Mouse (Mus musculus) frontal cortex, postnatal 14 days (tissue): ENCODE measurements around the gene Srebf2.
"Not testable (repeated sequence)": the region's sequence is repeated elsewhere in the genome, so short reads cannot be mapped to it uniquely, and the experiment has no call there.

ENCODE experiments used
- DNase-seq, 2 experiments: peaks; one replicate each; pipeline ENCODE4 v3.0.0; 2022; ENCODE audit warnings: low spot score in 2 of 2

The Srebf2 gene

DNA sequence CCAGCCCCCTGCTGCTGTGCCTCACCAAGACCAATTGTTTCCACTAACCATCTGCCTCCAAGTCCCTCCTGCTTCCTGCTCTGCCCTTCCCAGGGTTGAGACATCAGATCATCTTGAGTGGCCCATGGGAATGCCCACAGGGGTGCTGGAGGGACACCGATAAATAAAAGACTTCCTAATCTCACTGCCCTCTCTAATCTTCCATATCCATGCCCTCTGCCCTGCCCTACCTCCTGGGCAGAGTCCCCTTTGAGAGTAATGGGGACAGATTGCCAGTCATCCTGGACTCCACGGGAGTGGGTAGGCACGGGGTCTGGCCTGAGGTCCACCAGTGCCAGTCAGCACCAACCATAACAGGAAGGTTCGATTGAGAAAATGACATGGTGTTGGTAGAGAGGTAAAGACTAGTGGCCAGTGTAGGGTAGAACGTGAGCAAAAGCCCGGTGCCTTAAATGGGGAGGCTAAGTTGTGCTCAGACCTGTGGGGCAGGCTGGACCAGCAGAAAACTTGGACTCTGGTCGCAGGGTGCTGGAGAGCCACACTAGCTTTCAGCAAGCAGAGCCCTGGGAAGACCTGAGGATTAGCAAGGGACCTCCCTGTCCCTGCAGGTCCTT, 77.7 kb downstream of the Srebf2 start:
- no peak for DNase-seq

DNA sequence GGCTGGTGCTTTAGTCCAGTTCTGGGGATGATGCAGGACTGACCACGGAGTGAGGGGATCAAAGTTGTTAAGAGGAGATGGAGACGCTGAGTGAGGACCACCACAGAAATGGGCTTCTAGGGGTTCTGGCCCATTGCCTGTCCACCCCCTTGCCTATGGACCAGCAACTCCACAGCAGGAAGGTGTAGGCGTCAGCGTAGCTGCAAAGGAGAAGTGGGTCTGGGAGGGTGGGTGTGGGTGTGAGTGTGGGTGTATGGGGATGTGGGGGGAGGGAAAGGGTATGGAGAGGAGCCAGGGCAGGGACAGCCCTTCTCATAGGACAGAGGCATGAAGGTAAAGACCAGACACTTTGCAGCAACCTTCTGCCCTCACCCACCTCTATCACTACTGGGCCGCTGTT, 78.8 kb downstream of the Srebf2 start:
- no peak for DNase-seq

DNA sequence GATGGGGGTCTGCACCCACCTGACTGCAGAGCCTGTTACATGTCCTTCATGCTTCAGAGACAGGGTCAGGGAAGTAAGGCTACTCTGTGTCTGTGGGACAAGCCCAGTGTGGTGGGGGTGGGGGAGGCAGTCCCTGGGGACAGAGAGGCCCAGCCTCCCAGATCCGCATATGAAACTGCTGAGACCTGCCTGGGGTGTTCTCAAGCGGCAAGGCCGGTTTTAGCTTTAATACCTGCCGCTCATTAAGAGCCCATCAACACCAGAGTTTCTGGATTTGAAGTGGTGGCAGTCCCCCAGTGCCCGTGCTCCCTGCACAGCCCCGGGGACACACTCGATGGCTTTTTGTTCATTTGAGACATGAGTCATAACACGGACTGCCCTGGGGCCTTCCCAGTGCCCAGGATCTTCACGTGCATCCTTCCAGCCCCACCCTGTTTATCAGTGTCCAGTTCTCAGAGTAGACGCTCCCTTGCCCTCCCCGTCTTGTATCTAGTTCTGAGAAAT, 82.6 kb downstream of the Srebf2 start:
- no peak for DNase-seq

DNA sequence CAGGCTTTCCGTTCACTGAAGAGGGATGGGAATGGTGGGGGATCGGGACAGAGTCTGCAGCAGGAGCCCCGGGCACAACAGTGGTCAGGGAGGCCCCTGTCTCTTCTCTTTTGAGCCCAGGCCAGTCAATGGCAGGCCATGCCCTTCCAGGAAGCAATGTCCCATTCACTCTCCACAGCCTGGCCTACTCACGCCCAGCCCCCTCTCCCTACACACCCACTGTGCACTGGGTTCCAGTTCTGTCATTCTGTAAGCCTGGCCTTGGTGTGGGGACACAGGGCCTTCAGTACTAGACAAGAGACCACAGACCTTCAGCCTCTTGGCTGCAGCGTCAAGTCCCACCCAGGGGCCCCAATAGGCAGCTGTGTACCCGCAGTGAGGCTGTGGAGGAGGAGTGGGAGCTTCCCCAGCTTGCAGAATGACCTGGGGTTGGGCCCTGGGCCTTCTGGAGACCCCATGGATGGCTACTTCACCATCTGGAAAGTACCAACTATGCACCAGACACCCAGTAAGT, 83.2 kb downstream of the Srebf2 start:
- DNase-seq: no peak

DNA sequence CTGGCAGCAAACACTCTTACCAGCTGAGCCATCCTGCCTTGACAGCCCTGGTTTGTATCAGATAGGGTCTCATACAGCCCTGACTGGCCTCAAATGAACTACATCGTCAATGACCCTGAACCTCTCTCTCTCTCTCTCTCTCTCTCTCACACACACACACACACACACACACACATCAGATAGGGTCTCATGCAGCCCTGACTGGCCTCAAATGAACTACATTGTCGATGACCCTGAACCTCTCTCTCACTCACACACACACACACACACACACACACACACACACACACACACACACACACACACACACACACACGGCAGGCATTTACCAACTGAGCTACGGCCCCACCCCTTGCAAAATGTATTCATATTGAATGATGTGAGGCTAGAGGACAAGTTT, 84.1 kb downstream of the Srebf2 start:
- no peak for DNase-seq

DNA sequence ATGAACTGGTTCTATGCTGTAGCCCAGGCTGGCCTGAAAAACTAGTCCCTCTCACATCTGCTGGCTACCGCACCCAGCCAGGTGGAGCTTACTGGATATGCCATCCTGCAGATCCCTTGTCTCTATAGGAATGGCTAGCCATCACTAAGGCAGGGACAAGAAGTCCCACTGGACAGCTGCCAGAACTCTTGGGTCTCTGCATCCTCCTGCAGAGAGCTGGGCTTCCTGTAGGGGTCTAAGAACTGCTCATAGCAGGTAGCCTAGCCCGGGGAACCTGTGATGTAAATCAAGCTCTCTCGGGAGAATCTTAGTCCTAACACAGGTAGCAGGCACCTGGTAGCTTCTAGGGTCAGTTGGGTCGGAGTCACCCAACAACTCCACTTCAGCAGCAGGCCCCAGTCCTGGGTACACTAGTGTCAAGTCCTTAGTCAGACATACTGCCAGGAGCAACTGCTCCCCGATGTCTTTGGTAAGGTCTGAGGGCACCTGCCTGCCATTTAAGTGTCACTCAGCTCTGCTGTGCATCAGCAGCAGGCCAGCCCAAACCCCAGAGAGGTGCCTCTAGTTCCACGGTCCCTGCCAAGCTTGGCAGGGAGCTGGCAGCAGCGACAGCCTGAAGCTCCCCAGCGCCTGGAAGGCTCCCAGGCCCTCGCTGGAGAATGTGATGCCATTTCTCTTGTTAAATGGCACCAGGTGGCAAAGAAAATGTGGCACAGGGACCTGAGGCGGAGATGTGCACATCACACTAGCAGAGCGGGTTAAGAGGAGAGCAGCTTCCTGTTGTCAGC, 84.8 kb downstream of the Srebf2 start:
- DNase-seq: no peak

DNA sequence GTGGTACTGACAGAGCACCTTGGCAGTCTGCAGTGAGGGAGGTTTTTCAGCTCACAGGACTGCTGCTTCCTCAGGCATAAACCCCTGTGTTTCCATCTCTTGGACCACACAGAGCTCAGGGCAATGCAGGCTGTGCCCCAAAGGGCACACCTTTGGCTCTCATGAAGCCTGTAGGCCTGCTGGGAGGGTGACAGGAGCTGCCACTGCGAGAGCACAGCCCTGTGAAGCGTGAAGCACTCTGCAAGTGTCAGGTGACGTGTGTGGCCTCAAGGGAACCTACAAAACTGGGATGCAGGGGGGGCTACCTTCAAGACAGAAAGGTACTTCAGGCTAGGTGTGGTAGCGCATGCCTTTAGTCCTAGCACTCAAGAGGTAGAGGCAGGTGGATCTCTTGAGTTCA, 85.7 kb downstream of the Srebf2 start:
- DNase-seq: no peak

DNA sequence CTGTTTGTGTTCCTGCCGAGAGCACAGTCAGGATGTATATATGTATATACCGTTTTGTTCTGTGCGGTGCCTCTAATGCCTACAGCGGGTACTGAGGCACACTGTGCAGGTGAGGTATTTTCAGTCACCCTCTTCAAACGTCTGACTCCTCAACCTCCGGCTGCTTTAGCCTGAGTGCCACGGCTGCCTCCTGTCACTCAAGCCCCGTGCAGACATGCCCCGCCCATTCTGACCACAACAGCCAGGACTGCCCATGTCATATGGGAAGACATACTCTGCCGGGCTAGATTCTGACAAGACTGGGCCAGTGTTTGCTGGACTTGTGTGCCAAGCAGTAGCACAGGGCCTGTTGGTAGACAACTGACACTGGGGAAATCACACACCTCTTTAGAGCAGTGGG, 88.7 kb downstream of the Srebf2 start:
- no peak for DNase-seq

DNA sequence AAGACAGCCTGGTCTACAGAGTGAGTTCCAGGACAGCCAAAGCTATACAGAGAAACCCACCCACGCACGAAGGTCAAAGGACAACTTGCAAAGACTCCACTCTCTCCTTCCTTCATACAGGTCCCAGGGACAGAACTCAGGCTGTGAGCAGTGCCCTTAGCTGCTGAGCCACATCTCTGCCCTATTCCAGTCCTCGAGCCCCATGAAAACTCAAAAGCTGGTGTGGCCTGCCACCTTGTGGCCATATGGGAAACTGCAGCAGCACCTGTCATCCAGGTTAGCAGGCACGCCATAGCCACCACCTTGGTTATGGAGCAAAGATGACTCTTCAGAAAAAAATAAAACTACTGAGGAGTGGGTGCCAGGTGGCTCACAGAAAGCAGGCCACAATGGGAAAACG, 89.6 kb downstream of the Srebf2 start:
- peak; percentile 75 to 83 for DNase-seq

DNA sequence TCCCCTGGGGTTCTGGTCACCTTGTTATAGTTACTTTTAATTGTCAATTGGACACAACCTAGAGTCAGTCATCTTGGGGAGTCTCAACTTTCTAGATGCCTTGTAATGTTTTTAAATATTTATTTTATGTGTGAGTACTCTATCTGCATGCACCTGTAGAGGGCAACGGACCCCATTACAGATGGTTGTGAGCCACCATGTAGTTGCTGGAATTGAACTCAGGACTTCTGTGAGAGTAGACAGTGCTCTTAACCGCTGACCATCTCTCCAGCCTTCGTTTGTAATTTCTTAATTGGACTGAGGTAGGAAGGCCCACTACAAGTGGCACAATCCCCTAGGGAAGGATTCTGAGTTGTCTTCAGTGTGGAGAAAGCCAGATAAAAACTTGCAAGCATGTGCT, 96.3 kb downstream of the Srebf2 start:
- no peak for DNase-seq

DNA sequence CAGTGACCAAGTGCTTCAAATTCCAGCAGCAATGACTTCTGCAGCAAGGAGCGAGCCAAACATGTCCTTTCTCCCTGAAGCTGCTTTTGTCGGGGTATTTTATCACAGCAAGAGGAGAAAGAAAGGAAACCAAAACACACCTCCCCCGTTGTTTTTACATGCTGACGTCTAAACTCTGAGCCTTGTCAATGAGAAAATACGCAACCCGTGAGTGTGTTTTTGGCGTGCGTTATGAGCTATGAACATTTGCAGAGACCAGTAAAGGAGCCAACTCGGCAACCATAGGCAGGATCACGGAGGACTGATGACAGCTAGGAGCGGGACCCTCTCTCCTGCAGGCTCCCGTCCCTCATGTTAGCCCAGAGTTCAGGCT, 96.7 kb downstream of the Srebf2 start:
- no peak for DNase-seq

DNA sequence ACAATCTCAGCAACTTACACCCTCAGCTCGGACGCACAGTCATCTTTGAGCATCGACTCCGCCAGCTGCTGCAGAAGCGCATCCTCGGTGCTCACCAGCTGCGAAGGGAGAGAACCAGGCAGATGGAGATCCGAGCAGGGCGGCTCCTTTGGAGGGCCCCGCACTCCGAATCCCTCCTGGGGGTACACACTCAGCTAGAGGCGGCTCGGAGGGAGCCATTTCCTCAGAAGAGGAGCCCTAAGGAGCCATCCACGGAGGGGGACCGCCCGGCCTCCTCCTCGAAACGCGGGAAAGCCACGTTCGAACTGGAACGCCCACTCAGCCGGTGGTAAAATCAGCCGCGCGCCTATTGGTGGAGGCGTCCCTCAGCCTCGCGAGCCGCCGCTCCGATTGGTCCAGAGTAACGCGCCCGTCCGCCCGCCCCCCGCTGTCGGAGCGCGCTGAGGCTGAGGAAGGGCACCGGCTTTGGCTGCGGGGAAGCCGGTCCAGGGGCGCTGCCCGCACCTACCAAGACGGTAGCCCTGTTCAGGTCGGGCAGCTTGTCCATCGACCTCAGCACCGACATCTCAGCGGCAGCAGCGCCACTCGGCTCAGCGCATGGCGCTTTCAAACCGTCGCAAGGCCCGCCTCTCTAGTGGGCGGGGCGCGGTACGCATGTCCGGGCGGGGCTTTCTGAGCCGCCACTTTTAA, 97.3 kb downstream of the Srebf2 start, which contains the start of gene Cenpm:
Cenpm (minus strand) TSS at position 634 of the 690 bp plus-strand sequence.
- DNase-seq: peak; percentile 83 to 93

DNA sequence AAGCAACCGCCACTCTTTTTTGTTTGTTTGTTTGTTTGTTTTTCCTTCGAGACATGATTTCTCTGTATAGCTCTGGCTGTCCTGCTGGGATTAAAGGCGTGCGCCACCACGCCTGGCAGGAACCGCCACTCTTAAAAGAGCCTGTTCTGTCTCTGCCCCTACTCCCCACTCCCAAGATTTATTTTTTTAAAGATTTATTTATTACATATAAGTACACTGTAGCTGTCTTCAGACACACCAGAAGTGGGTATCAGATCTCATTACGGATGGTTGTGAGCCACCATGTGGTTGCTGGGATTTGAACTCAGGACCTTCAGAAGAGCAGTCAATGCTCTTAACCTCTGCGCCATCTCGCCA, 97.8 kb downstream of the Srebf2 start:
- DNase-seq: not testable (repeated sequence)

DNA sequence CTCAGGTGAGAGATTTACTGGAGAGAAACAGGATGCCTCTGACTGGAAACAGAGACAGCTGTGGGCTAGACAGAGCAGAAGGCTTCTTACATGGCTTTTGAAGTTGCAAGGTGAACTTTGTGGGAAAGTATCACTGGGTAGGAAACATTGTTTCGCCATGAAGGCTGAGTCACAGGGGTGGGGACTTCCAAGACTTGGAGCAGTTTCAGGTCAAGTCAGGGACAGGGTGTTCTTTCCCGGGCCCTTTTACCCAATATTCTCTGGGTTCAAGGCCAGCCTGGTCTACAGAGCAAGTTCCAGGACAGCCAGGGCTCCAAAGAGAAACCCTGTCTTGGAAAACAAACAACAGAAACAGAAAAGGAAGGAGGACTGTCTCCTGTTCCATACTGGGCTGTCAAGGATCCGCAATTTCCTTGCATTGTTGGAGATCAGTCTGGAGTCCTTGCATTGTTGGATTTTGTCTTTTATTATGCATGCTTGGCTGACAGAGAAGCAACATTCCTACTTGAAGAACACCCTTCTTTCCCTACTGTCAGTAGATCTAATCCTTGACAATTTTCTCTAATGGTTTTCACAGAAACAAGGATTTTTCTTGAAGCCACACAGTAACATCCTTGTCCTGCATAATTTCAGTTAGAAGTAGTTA, 100.3 kb downstream of the Srebf2 start:
- DNase-seq: no peak

DNA sequence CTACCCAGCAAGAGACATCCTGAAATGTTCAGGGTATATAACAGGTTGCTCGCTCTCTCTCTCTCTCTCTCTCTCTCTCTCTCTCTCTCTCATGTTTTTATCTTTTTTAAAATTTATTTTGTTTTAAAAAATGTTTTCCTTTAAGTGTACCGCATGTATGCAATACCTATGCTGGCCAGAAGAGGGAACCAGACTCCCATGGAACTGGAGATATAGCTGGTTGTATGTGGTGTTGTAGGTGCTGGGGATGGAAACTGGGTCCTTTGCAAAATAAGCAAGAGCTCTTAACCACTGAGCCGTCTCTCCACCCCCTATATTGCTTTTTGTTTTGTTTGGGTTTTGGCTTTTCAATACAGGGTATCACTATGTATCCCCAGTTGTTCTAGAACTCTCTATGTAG, 104.6 kb downstream of the Srebf2 start:
- DNase-seq: no peak

DNA sequence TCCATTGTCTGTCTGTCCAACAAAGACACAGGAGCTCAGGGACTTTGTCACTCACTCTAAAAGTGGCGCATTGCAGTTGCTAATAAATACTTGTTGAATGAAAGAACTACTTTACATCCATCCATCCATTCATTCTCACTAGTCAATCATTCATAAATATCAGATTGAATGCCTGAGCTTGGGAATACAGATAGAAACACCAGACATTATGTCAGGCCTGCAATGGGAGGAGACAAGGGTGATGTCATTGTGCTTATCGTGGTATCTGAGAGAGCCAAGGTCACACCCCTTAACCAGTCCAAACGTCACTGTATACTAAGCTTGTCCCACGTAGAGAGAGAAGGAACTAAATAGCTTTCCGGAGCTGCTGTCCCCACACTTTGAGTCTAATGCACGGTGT, 105.1 kb downstream of the Srebf2 start, which contains the start of gene 1500009C09Rik:
1500009C09Rik (plus strand) TSS at position 301 of the 400 bp plus-strand sequence.
- DNase-seq: no peak
